Mouse (Mus musculus) megakaryocyte, embryonic 14.5 days (primary cell): ENCODE measurements around the gene Rab3gap2.

ENCODE experiments used
- FLI1 ChIP-seq: IDR thresholded peaks from 2 replicates; pipeline ENCODE4 v1.6.1; 2012; ENCODE audit warnings: low read length, inconsistent platforms, mixed read lengths
- GATA1 ChIP-seq: IDR thresholded peaks from 3 replicates; pipeline ENCODE4 v1.6.1; 2012; ENCODE audit warnings: mixed read lengths, low read length, inconsistent platforms, borderline replicate concordance

- TF ChIP-seq FLI1: no peak
- TF ChIP-seq GATA1: no peak
Observed at GRCm38 (mm10) chr1:185314546-185314945, 110.6 kb downstream of the Rab3gap2 start.
